Mouse (Mus musculus) midbrain, postnatal 0 days (tissue): ENCODE data around the gene Nav3. TPM values are rescaled to one million over a fixed set of nuclear protein-coding genes. Genes with fewer than 3 reads are reported as not detected.
A peak's percentile ranks its signal among the peaks of the same experiment; 100 is the strongest.

Source experiments
- ATAC-seq: fragments of 200-750 bp; cut with Nextera tagmentation; 2 replicates; pipeline ENCODE4 v1.8.0; 2017; ENCODE audit warnings: moderate number of reproducible peaks, mild to moderate bottlenecking, moderate TSS enrichment, moderate library complexity; ENCODE audit not compliant: low FRiP score
- DNase-seq: peaks from one replicate; pipeline ENCODE4 v3.0.0-alpha.2; 2015; ENCODE audit warnings: low spot score
- H3K27ac ChIP-seq: fragments of 300-500 bp; sonication (generic); 2 replicates; pipeline ENCODE4 v1.5.1; 2014; ENCODE audit warnings: low read depth, mild to moderate bottlenecking, low read length, mixed read lengths
- H3K27me3 ChIP-seq: fragments of 300-500 bp; sonication (generic); 2 replicates; pipeline ENCODE4 v1.6.1; 2014; ENCODE audit warnings: low read length, control low read depth, mixed read lengths; ENCODE audit not compliant: insufficient read depth
- H3K36me3 ChIP-seq: fragments of 300-500 bp; sonication (generic); 2 replicates; pipeline ENCODE4 v1.6.1; 2014; ENCODE audit warnings: low read length, control low read depth, mixed read lengths; ENCODE audit not compliant: insufficient read depth
- H3K4me1 ChIP-seq: fragments of 300-500 bp; sonication (generic); 2 replicates; pipeline ENCODE4 v1.6.1; 2014; ENCODE audit warnings: mild to moderate bottlenecking, control low read depth, antibody characterized with exemption, low read length, mixed read lengths; ENCODE audit not compliant: insufficient read depth
- H3K4me2 ChIP-seq: fragments of 300-500 bp; sonication (generic); 2 replicates; pipeline ENCODE4 v1.6.1; 2014; ENCODE audit warnings: low read depth, mild to moderate bottlenecking, low read length, mixed read lengths; ENCODE audit not compliant: poor library complexity, severe bottlenecking
- H3K4me3 ChIP-seq: fragments of 300-500 bp; sonication (generic); 2 replicates; pipeline ENCODE4 v1.5.1; 2014; ENCODE audit warnings: low read depth, mild to moderate bottlenecking, low read length, moderate library complexity
- H3K9ac ChIP-seq: fragments of 300-500 bp; sonication (generic); replicated peaks from 2 replicates; pipeline ENCODE4 v1.6.1; 2014; ENCODE audit warnings: mild to moderate bottlenecking, low read length, moderate library complexity, mixed read lengths; ENCODE audit not compliant: poor library complexity, severe bottlenecking
- H3K9me3 ChIP-seq: fragments of 300-500 bp; sonication (generic); 2 replicates; pipeline ENCODE4 v1.6.1; 2016; ENCODE audit warnings: low read length, control low read depth
- CTCF ChIP-seq: IDR thresholded peaks from 2 replicates; pipeline ENCODE4 v1.5.1; 2016; ENCODE audit warnings: antibody characterized with exemption, mild to moderate bottlenecking
- WGBS: fragments of 180-500 bp; shearing (Covaris S2); extraction: QIAGEN DNeasy Blood & Tissue Kit; methylation state at CpG from one replicate; pipeline ENCODE4 v1.1.7; 2014; 5-methylcytosine and 5-hydroxymethylcytosine counted together
- polyA plus RNA-seq: library from polyadenylated mRNA; unstranded; fragments of >200 nt; fragmentation: Nextera tagmentation; extraction: Ambion mirVana; gene quantifications from 2 replicates; pipeline ENCODE4 v1.2.1, GENCODE M21; 2015
- total RNA-seq: library from RNA; depleted of rRNA; stranded (reverse); fragments of >200 nt; gene quantifications from 2 replicates; pipeline ENCODE4 v1.2.3, GENCODE M21; 2014

Nav3 gene
- total and polyA plus RNA-seq, 2 experiments from 2014 or later, result 18.9 to 121 TPM

GRCm38 (mm10) chr10:109865391-109865790 lies 590.6 kb downstream of the Nav3 start:
- Histone ChIP-seq H3K9ac (no peak overlapping the region), H3K4me1 (no peaks in the 10 kb centered on the region), H3K27ac (no peak overlapping the region), H3K36me3 (no peaks in the 10 kb centered on the region), H3K9me3 (no peaks in the 10 kb centered on the region), H3K4me2 (no peak overlapping the region), H3K4me3 (no peak overlapping the region), H3K27me3 (no peaks in the 10 kb centered on the region)
- ATAC-seq, result no peak
- TF ChIP-seq CTCF, result no peak
- 50% methylated on average over 2 of the region's 2 CpGs for WGBS
- DNase-seq, result no peak

DNA sequence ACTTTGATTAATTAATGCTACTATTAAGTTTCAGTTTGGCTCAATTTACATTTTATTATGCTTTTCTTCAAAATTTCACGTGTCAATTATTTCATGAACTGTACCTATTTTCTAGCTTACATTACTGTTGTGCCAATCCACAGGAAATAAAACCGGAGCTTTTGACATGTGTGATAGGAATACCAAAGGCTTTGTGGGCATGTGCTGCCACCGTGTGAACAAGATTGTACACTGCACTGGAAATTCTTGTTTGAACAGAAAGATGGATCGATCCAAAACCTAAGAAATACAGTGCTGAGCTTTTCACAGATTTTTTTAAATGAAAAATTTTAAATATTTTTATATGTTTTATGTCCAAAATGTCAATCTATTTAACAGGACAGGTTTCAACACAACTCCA lies 591.3 kb downstream of the Nav3 start:
- Histone ChIP-seq H3K4me3 (no peak overlapping the region), H3K27ac (no peak overlapping the region), H3K9ac (no peak overlapping the region), H3K27me3 (no peaks in the 10 kb centered on the region), H3K36me3 (no peaks in the 10 kb centered on the region), H3K4me2 (no peak overlapping the region), H3K4me1 (no peaks in the 10 kb centered on the region), H3K9me3 (no peaks in the 10 kb centered on the region)
- DNase-seq (peak; percentile 82), ATAC-seq (no peak)
- peak; percentile 87 for TF ChIP-seq CTCF
- WGBS, result 9% methylated on average over 4 of the region's 4 CpGs

- no peak overlapping the region for H3K4me3 ChIP-seq
- 56% methylated on average over 2 of the region's 2 CpGs for WGBS
- TF ChIP-seq CTCF, result peak; percentile 97
- H3K4me2 ChIP-seq, result no peak overlapping the region
- ATAC-seq (no peak), DNase-seq (peak; percentile 75)
- H3K9ac ChIP-seq, result no peak overlapping the region
- no peak overlapping the region for H3K27ac ChIP-seq
- H3K36me3 ChIP-seq, result no peaks in the 10 kb centered on the region
- H3K4me1 ChIP-seq, result no peaks in the 10 kb centered on the region
- H3K27me3 ChIP-seq, result no peaks in the 10 kb centered on the region
- H3K9me3 ChIP-seq, result no peaks in the 10 kb centered on the region
These were observed 594.7 kb downstream of the Nav3 start for GRCm38 (mm10) chr10:109861275-109861674.

DNA sequence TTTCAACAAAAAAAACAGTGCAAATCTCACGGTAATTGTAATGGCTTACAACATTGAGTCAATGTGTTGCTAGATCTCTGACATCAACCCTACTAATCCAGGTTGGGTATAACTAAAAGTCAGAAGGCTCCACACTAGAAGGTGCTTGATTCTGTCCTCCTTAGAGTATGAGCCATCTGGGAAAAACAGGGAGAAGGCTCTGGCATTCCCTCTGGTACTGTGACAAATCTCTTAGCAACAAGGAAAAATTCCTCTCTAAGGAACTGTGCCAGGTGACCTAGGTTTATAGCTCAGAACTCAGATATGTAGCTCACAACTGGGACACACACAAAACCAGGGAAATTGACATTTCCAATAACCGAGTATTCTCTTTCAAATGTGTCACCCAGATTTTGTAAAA lies 597.4 kb downstream of the Nav3 start:
- H3K4me1 ChIP-seq, result no peaks in the 10 kb centered on the region
- no peaks in the 10 kb centered on the region for H3K27me3 ChIP-seq
- no peak overlapping the region for H3K9ac ChIP-seq
- H3K27ac ChIP-seq, result no peak overlapping the region
- 81% methylated on average over 2 of the region's 2 CpGs for WGBS
- ATAC-seq (no peak), DNase-seq (no peak)
- H3K4me3 ChIP-seq, result no peak overlapping the region
- no peak for TF ChIP-seq CTCF
- H3K9me3 ChIP-seq, result no peaks in the 10 kb centered on the region
- H3K4me2 ChIP-seq, result no peak overlapping the region
- no peaks in the 10 kb centered on the region for H3K36me3 ChIP-seq

DNA sequence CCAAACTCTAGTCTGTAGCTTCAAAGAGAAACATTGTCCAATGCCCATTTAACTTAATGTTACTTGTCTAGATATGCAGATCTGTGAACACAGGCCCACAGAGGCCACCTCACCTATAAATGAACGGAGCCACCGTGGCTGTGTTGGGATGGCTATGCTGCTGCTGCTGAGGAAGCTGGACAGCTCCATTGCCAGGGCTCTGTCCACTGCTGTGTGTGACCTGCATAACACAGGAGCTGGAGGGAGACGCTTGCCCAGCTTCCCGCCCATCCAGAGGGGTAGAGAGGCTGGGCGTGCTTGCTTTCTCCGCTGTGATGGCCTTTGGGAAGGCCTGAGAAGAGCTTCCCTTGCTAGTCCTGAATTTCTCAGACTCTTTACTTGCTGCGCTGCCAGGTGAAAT lies 603.6 kb downstream of the Nav3 start:
- H3K27me3 ChIP-seq, result no peaks in the 10 kb centered on the region
- H3K4me2 ChIP-seq, result no peak overlapping the region
- WGBS, result 62% methylated on average over 7 of the region's 7 CpGs
- H3K4me1 ChIP-seq, result no peaks in the 10 kb centered on the region
- H3K27ac ChIP-seq, result no peak overlapping the region
- no peak overlapping the region for H3K9ac ChIP-seq
- no peak for TF ChIP-seq CTCF
- H3K4me3 ChIP-seq, result no peak overlapping the region
- DNase-seq, result no peak
- H3K9me3 ChIP-seq, result no peaks in the 10 kb centered on the region
- no peaks in the 10 kb centered on the region for H3K36me3 ChIP-seq
- no peak for ATAC-seq

GRCm38 (mm10) chr10:109847631-109848030 lies 608.4 kb downstream of the Nav3 start:
- Histone ChIP-seq H3K9ac (no peak overlapping the region), H3K27me3 (no peaks in the 10 kb centered on the region), H3K9me3 (no peaks in the 10 kb centered on the region), H3K4me1 (peaks cover 4% of the 10 kb centered on the region; the same call in 1 of the 2 replicates), H3K36me3 (no peaks in the 10 kb centered on the region), H3K4me3 (no peak overlapping the region), H3K4me2 (no peak overlapping the region), H3K27ac (no peak overlapping the region)
- WGBS, result 92% methylated on average over 4 of the region's 4 CpGs
- TF ChIP-seq CTCF, result no peak
- ATAC-seq (no peak), DNase-seq (no peak)
